Mouse (Mus musculus): ENCODE data around the gene Slc36a1. TPM values are rescaled to one million over a fixed set of nuclear protein-coding genes. Genes with fewer than 3 reads are reported as not detected.
A peak's percentile ranks its signal among the peaks of the same experiment; 100 is the strongest.

Gene Slc36a1
- polyA plus RNA-seq, 1 experiment from 2014 or later: 2.2 TPM

- Histone ChIP-seq H3K4me3 (no peak overlapping the region), H3K36me3 (ENCODE audit: poor library complexity, severe bottlenecking) (no peaks in the 10 kb centered on the region), H3K27ac (no peak overlapping the region), H3K27me3 (no peaks in the 10 kb centered on the region), H3K9ac (no peak overlapping the region), H3K4me2 (no peak overlapping the region), H3K9me3 (replicated peaks) (no peaks in the 10 kb centered on the region), H3K4me1 (no peaks in the 10 kb centered on the region)
- no peak for ATAC-seq
- 85% methylated on average over 5 of the region's 5 CpGs for WGBS
Measured at GRCm38 (mm10) chr11:55184246-55184645, 19.9 kb upstream of the Slc36a1 start.

DNA sequence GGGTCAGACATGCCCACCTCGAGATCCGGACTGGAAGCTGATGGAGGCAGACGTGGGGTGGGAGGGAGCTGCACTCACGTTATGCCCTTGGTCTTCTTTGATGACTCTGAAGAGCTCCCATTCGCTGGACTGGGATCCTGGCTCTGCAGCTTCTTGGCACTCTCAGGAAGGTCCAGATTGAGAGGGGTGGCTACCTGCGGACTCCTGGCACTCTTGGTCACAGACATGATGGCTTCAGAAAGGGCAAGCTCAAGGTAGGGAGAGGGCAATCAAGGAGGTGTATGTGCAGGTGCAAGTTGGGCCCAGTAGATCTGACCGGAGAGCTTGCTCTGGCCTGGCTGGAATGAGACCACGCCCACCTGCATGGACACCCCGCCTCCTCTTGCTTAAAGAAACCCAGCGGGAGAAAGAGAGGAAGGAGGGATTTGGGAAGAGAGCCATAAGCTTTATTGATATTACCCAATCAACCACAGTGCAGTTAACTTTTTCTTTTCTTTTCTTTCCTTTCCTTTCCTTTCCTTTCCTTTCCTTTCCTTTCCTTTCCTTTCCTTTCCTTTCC lies 19.3 kb upstream of the Slc36a1 start, which contains the start of gene Slc36a2:
Gene Slc36a2 (minus strand): TSS at position 345 of the 559 bp plus-strand sequence.
- no peaks in the 10 kb centered on the region for H3K4me1 ChIP-seq
- ATAC-seq: no peak
- no peaks in the 10 kb centered on the region for H3K27me3 ChIP-seq
- 27% methylated on average over 10 of the region's 10 CpGs for WGBS
- no peak within 1 kb of the TSS for H3K9ac ChIP-seq
- no peak within 1 kb of the TSS for H3K4me3 ChIP-seq
- no peak within 1 kb of the TSS for H3K4me2 ChIP-seq
- no peak within 1 kb of the TSS for H3K27ac ChIP-seq
- H3K36me3 ChIP-seq (ENCODE audit: poor library complexity, severe bottlenecking): no peaks in the 10 kb centered on the region
- H3K9me3 ChIP-seq (replicated peaks): no peaks in the 10 kb centered on the region

GRCm38 (mm10) chr11:55187292-55187691 lies 16.9 kb upstream of the Slc36a1 start:
- 87% methylated on average over 4 of the region's 4 CpGs for WGBS
- H3K27me3 ChIP-seq: no peaks in the 10 kb centered on the region
- H3K4me3 ChIP-seq: no peak overlapping the region
- no peak overlapping the region for H3K27ac ChIP-seq
- no peak overlapping the region for H3K9ac ChIP-seq
- no peaks in the 10 kb centered on the region for H3K4me1 ChIP-seq
- no peak overlapping the region for H3K4me2 ChIP-seq
- H3K9me3 ChIP-seq (replicated peaks): no peaks in the 10 kb centered on the region
- no peaks in the 10 kb centered on the region for H3K36me3 ChIP-seq (ENCODE audit: poor library complexity, severe bottlenecking)
- no peak for ATAC-seq

DNA sequence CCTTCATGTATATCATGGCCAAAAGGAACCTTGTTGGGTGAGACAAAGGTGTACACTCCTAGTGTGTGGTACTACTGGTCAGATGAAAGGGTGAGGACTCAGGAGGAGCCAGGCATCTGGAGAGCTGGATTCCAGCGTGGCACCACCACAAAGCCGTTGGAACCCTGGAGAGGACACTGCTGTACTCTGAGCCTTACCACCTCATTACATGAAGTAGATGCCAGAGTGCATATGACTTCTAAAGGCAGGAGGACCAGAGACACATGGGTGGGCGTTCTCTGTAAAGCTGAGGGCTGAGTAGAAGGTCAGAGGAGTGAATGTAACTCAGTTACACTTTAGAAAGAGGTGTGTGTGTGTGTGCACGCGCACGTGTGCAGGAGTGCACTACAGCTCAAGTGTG lies 16.4 kb upstream of the Slc36a1 start:
- Histone ChIP-seq H3K27me3 (no peaks in the 10 kb centered on the region), H3K4me1 (no peaks in the 10 kb centered on the region), H3K4me2 (no peak overlapping the region), H3K27ac (no peak overlapping the region), H3K9me3 (replicated peaks) (no peaks in the 10 kb centered on the region), H3K4me3 (no peak overlapping the region), H3K36me3 (ENCODE audit: poor library complexity, severe bottlenecking) (no peaks in the 10 kb centered on the region), H3K9ac (no peak overlapping the region)
- 84% methylated on average over 6 of the region's 6 CpGs for WGBS
- ATAC-seq: no peak

- no peaks in the 10 kb centered on the region for H3K4me1 ChIP-seq
- no peak overlapping the region for H3K4me3 ChIP-seq
- WGBS: 87% methylated on average over 3 of the region's 3 CpGs
- ATAC-seq: no peak
- no peak overlapping the region for H3K4me2 ChIP-seq
- no peak overlapping the region for H3K9ac ChIP-seq
- no peak overlapping the region for H3K27ac ChIP-seq
- H3K36me3 ChIP-seq (ENCODE audit: poor library complexity, severe bottlenecking): no peaks in the 10 kb centered on the region
- no peaks in the 10 kb centered on the region for H3K9me3 ChIP-seq (replicated peaks)
- no peaks in the 10 kb centered on the region for H3K27me3 ChIP-seq
Measured at GRCm38 (mm10) chr11:55190216-55190615, 13.9 kb upstream of the Slc36a1 start.

GRCm38 (mm10) chr11:55197086-55197485 lies 7.1 kb upstream of the Slc36a1 start:
- Histone ChIP-seq H3K4me1 (no peaks in the 10 kb centered on the region), H3K9me3 (replicated peaks) (no peaks in the 10 kb centered on the region), H3K27me3 (no peaks in the 10 kb centered on the region), H3K27ac (no peak overlapping the region), H3K36me3 (ENCODE audit: poor library complexity, severe bottlenecking) (no peaks in the 10 kb centered on the region), H3K9ac (no peak overlapping the region), H3K4me2 (no peak overlapping the region), H3K4me3 (no peak overlapping the region)
- no peak for ATAC-seq
- WGBS: 69% methylated on average over 6 of the region's 6 CpGs

GRCm38 (mm10) chr11:55197740-55198510 lies 6.2 kb upstream of the Slc36a1 start:
- no peak overlapping the region for H3K9ac ChIP-seq
- no peaks in the 10 kb centered on the region for H3K27me3 ChIP-seq
- H3K4me3 ChIP-seq: no peak overlapping the region
- no peaks in the 10 kb centered on the region for H3K9me3 ChIP-seq (replicated peaks)
- WGBS: 86% methylated on average over 8 of the region's 8 CpGs
- H3K4me2 ChIP-seq: no peak overlapping the region
- no peak overlapping the region for H3K27ac ChIP-seq
- no peaks in the 10 kb centered on the region for H3K4me1 ChIP-seq
- H3K36me3 ChIP-seq (ENCODE audit: poor library complexity, severe bottlenecking): no peaks in the 10 kb centered on the region
- no peak for ATAC-seq

DNA sequence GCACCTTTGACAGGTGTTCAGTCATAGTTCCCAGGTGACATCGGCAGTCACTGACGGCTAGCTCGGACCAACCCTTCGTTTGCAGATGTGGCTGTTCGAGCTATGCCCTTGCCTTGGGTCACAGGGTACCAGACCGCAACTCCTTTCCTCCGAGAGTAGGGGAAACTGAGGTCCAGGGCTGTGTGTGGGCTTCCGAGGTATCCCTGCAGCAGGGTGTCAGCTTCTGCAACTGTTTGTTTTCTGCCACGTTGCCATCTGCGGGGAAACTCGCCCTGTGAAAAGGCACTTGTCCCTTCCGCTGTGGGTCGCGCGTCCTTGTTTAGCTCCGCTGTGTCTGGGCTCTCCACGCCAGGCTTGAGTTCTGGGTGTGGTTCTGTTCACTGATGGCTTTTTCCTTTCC lies 452 bp downstream of the Slc36a1 start:
- Histone ChIP-seq H3K27ac (no peak overlapping the region), H3K4me1 (peaks cover 16% of the 10 kb centered on the region), H3K36me3 (ENCODE audit: poor library complexity, severe bottlenecking) (no peaks in the 10 kb centered on the region), H3K4me3 (peak overlapping the region; percentile 68), H3K27me3 (no peaks in the 10 kb centered on the region), H3K9me3 (replicated peaks) (no peaks in the 10 kb centered on the region), H3K4me2 (peak overlapping the region; percentile 97), H3K9ac (peak overlapping the region; percentile 80)
- peak; percentile 58 for ATAC-seq
- WGBS: 6% methylated on average over 17 of the region's 17 CpGs

DNA sequence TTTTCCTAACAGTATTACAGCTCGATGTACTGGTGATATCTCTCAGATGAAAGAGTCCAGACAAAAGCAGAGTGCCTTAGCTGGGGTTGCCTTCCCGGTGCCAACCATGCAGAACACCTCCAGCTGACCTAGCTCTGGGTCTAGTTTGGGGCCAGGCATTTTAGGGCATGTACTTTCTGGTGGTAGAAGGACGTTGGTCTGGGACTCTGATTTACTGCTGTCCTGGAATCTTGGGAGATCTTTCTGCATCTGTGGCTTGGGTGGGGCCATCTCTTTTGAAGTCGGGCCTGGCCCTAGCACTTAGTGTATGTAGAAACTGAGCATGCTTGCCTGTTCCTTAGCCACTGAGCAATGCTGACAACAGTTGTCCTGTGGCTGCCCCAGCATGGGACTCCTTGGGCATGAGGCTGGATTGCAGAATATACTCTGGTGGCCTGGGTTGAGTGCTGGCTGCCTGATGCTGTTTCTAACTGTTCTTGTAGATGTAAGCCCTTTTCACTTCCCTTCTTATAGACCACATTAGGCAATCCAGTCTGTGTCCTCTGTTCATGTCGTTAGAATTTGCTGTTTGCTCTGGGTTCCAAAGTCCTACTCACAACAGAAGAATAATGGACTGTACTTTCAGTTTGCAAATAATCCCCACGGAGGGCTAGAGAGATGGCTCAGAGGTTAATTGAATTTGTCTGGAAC lies 4.0 kb downstream of the Slc36a1 start:
- H3K4me3 ChIP-seq: no peak overlapping the region
- no peak overlapping the region for H3K9ac ChIP-seq
- 72% methylated on average over 6 of the region's 6 CpGs for WGBS
- no peak overlapping the region for H3K4me2 ChIP-seq
- H3K4me1 ChIP-seq: peaks cover 16% of the 10 kb centered on the region
- H3K27ac ChIP-seq: no peak overlapping the region
- H3K9me3 ChIP-seq (replicated peaks): no peaks in the 10 kb centered on the region
- H3K27me3 ChIP-seq: no peaks in the 10 kb centered on the region
- H3K36me3 ChIP-seq (ENCODE audit: poor library complexity, severe bottlenecking): no peaks in the 10 kb centered on the region
- ATAC-seq: no peak

DNA sequence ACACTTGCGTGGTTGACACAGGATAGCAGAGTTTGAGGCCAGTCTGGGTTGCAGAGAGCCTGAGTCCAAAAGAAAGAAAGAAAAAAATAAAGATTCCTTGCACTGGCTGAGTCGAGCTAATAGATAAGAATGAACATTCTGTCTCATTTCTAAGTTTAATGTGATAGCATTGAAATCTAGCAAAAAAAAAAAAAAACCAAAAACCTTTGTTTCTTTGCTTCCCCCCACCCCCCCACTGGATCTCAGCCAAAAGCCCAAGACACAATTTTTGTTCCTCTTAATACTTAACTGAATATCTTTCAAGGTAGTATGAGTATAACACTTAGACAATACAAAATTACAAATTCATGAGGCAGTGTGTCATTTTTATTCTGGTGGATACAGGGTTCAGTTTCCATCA lies 4.9 kb downstream of the Slc36a1 start:
- no peaks in the 10 kb centered on the region for H3K36me3 ChIP-seq (ENCODE audit: poor library complexity, severe bottlenecking)
- peaks cover 16% of the 10 kb centered on the region for H3K4me1 ChIP-seq
- H3K27ac ChIP-seq: no peak overlapping the region
- ATAC-seq: no peak
- no peak overlapping the region for H3K4me2 ChIP-seq
- no peaks in the 10 kb centered on the region for H3K27me3 ChIP-seq
- H3K9ac ChIP-seq: no peak overlapping the region
- no peak overlapping the region for H3K4me3 ChIP-seq
- no peaks in the 10 kb centered on the region for H3K9me3 ChIP-seq (replicated peaks)
- WGBS: 82% methylated on average over 2 of the region's 2 CpGs

DNA sequence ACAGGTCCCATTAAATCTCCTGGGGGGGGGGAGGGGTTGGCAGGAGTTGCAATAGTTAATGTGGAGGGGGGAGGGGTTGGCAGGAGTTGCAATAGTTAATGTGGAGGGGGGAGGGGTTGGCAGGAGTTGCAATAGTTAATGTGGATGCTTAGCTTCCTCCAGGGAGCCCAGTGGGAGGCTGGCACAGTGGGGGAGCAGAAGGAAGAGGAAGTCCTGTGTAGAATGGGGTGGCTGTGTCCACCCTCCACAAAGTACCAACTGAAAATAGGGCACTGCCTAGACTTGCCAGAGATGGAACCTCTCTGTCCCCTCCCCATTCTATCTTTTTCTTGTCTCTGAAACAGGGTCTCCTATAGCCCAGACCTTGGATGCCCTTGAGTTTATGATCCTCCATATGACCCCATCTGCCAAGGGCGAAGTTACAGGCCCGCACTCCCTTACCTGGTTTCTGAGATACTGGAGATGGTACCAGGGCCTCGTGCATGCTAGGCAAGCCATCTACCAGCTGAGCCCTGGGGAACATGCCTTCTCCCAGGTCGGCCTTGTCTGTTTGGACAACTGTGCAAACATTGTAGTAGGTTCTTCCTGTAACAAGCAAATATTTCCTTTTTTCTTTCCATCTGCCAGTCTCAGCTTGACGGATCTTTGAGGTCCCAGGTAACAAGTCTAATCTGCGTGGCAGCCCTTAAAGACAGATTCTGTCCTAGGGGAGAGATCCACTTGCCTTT lies 5.6 kb downstream of the Slc36a1 start:
- H3K4me2 ChIP-seq: no peak overlapping the region
- peaks cover 14% of the 10 kb centered on the region for H3K4me1 ChIP-seq
- no peak for ATAC-seq
- H3K27ac ChIP-seq: no peak overlapping the region
- H3K27me3 ChIP-seq: no peaks in the 10 kb centered on the region
- 93% methylated on average over 6 of the region's 6 CpGs for WGBS
- no peaks in the 10 kb centered on the region for H3K36me3 ChIP-seq (ENCODE audit: poor library complexity, severe bottlenecking)
- H3K9me3 ChIP-seq (replicated peaks): no peaks in the 10 kb centered on the region
- H3K4me3 ChIP-seq: no peak overlapping the region
- no peak overlapping the region for H3K9ac ChIP-seq

DNA sequence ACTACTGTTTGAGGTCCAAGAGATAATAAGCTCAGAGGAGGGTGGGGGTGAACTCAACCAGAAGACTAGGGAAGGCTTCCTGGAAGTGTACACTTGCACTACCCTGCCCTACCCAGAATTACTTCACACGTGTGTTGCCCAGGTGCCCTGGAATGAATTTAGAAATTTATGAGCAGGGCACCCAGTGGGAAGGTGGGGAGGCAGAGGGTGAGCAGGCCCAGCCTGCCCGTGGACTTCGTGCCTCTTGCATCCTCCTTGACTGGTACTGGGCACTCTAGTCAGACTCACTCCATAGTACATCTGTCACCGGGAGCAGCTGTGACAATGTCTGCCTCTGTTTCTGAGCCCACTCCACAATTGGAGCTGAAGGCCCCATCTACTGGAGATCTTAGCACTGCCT lies 9.4 kb downstream of the Slc36a1 start:
- no peak overlapping the region for H3K9ac ChIP-seq
- peaks cover 14% of the 10 kb centered on the region for H3K36me3 ChIP-seq (ENCODE audit: poor library complexity, severe bottlenecking)
- no peak overlapping the region for H3K4me3 ChIP-seq
- ATAC-seq: no peak
- H3K27me3 ChIP-seq: no peaks in the 10 kb centered on the region
- H3K4me1 ChIP-seq: no peaks in the 10 kb centered on the region
- WGBS: 99% methylated on average over 4 of the region's 4 CpGs
- no peak overlapping the region for H3K4me2 ChIP-seq
- H3K27ac ChIP-seq: no peak overlapping the region
- no peaks in the 10 kb centered on the region for H3K9me3 ChIP-seq (replicated peaks)
